Mouse (Mus musculus): Measurements from ENCODE around the gene Sox5.

- TF ChIP-seq CTCF (IDR thresholded peaks at IDR 0.05; ENCODE audit: borderline replicate concordance, control insufficient read depth, extremely low read depth, insufficient read depth, low read length, poor library complexity) (no peak), POLR2A (IDR thresholded peaks at IDR 0.05; ENCODE audit: control insufficient read depth, extremely low read depth, insufficient read depth, low read length, poor library complexity) (no peak)
These were observed 598.7 kb downstream of the Sox5 start for GRCm38 (mm10) chr6:144183087-144183486.
